27 mouse cellular contexts compared by ENCODE assay signal in the genomic region with DNA sequence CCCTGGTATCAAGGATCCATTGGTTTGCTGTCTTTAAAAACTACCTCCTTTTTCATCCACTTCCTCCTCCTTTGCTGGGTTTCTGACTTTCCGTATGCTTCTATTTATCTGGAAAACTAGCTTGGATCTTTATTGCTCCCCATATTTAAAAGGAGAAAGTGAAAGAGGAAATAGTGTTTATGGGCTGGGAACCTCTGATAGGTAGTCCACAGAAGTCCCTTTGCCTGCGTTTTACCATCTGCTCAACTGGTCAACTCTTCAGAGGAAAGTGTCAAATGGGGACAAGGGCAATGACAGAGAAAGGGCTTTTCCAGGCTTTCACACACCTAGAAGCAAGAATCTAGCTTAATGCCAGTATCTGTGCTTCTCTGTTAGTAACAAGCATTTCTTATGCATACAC. TPM values are rescaled to one million over a fixed set of nuclear protein-coding genes. Genes with fewer than 3 reads are reported as not detected.
DNase-seq lines count a peak whose midpoint lies in the region; ATAC-seq lines count a peak whose summit lies in the region.
"Had no signal": no experiment of that assay in that cellular context is flagged by ENCODE, and none has a peak within 500 bp of the region (broad histone marks: within the 10 kb centered on the region; RNA-seq: fewer than 3 reads in every experiment).

No protein-coding gene starts in this region.

- intact Hi-C loops in gastrocnemius, postnatal 36 days (cut with DNase I), result no loop called here

- 0 out of 2 replicates have a peak, but pooled peaks have one; percentile 29 for ATAC-seq in common myeloid progenitor, adult 5-6 weeks (replicated peaks; ENCODE audit: low read depth, poor library complexity, severe bottlenecking)
- ATAC-seq in intestine, embryonic 16.5 days, result peak; percentile 83
- ATAC-seq in kidney, embryonic 15.5 days (replicated peaks; ENCODE audit: low FRiP score), result no peak
- ATAC-seq: activated CD4-positive, CD25-positive, alpha-beta regulatory T cell, adult 4 months; forebrain, embryonic 14.5 days; forebrain, embryonic 16.5 days; Patski had no signal

- peak; percentile 9 for DNase-seq in MEL-GATA-1-ER (ENCODE audit: extremely low read depth, low read depth)
- DNase-seq in large intestine, adult 2 months (ENCODE audit: low read depth, low spot score), result peak; percentile 62
- no peak for DNase-seq in frontal cortex, postnatal 14 days (ENCODE audit: low spot score in 2 of 2)
- no peak for DNase-seq in gastrocnemius, postnatal 36 days
- DNase-seq in limb, embryonic 10.5 days (ENCODE audit: low spot score), result no peak
- DNase-seq: adrenal gland, adult 8-10 months; adrenal gland, postnatal 14 days; adrenal gland, postnatal 36 days; cerebellum, adult 11-12 months; cerebellum, adult 2 months; cerebellum, adult 9-10 months; cerebellum, postnatal 10 days; cerebellum, postnatal 25 days; embryo, embryonic 11 days had no signal

- WGBS in intestine, embryonic 16.5 days, result 39% methylated on average over 2 of the region's 2 CpGs
- WGBS in large intestine, adult 2 months, result 24% methylated on average over 2 of the region's 2 CpGs
- 65% methylated on average over 2 of the region's 2 CpGs for WGBS in kidney, embryonic 15.5 days
- 60% methylated on average over 2 of the region's 2 CpGs for WGBS in limb, embryonic 10.5 days

- H3K9me3 ChIP-seq in intestine, embryonic 16.5 days (ENCODE audit: control insufficient read depth, low read length), result no peaks in the 10 kb centered on the region
- H3K9me3 ChIP-seq in kidney, embryonic 15.5 days (replicated peaks), result no peaks in the 10 kb centered on the region
- no peaks in the 10 kb centered on the region for H3K9me3 ChIP-seq in limb, embryonic 10.5 days (replicated peaks)
- H3K9me3 ChIP-seq: embryonic facial prominence, embryonic 13.5 days; embryonic facial prominence, embryonic 15.5 days; forebrain, embryonic 10.5 days; forebrain, embryonic 12.5 days had no signal

- H3K36me3 ChIP-seq in intestine, embryonic 16.5 days (ENCODE audit: control insufficient read depth, insufficient read depth, low read length), result no peaks in the 10 kb centered on the region
- no peaks in the 10 kb centered on the region for H3K36me3 ChIP-seq in kidney, embryonic 15.5 days
- H3K36me3 ChIP-seq in limb, embryonic 10.5 days, result no peaks in the 10 kb centered on the region
- H3K36me3 ChIP-seq: embryonic facial prominence, embryonic 13.5 days; embryonic facial prominence, embryonic 15.5 days; forebrain, embryonic 10.5 days; forebrain, embryonic 12.5 days had no signal

- no peak overlapping the region for H3K27ac ChIP-seq in intestine, embryonic 16.5 days (ENCODE audit: low read length)
- no peak overlapping the region for H3K27ac ChIP-seq in kidney, embryonic 15.5 days
- no peak overlapping the region for H3K27ac ChIP-seq in limb, embryonic 10.5 days
- H3K27ac ChIP-seq: embryonic facial prominence, embryonic 13.5 days; embryonic facial prominence, embryonic 15.5 days; forebrain, embryonic 10.5 days; forebrain, embryonic 12.5 days had no signal

- H3K27me3 ChIP-seq in intestine, embryonic 16.5 days (replicated peaks; ENCODE audit: control insufficient read depth, insufficient read depth, low read length), result no peaks in the 10 kb centered on the region
- H3K27me3 ChIP-seq in kidney, embryonic 15.5 days, result no peaks in the 10 kb centered on the region
- H3K27me3 ChIP-seq in limb, embryonic 10.5 days (ENCODE audit: low read depth, poor library complexity, severe bottlenecking), result 0 out of 2 replicates have a peak, but pooled peaks cover 4% of the 10 kb centered on the region
- H3K27me3 ChIP-seq: embryonic facial prominence, embryonic 13.5 days; embryonic facial prominence, embryonic 15.5 days; forebrain, embryonic 12.5 days; Patski had no signal

- no peak overlapping the region for H3K9ac ChIP-seq in intestine, embryonic 16.5 days (ENCODE audit: low read depth, low read length)
- no peak overlapping the region for H3K9ac ChIP-seq in kidney, embryonic 15.5 days
- H3K9ac ChIP-seq: embryonic facial prominence, embryonic 13.5 days; embryonic facial prominence, embryonic 15.5 days; forebrain, embryonic 12.5 days had no signal

- H3K4me1 ChIP-seq in intestine, embryonic 16.5 days (ENCODE audit: control insufficient read depth, insufficient read depth, low read length), result no peaks in the 10 kb centered on the region
- H3K4me1 ChIP-seq in kidney, embryonic 15.5 days, result no peaks in the 10 kb centered on the region
- no peaks in the 10 kb centered on the region for H3K4me1 ChIP-seq in limb, embryonic 10.5 days
- H3K4me1 ChIP-seq: embryonic facial prominence, embryonic 13.5 days; embryonic facial prominence, embryonic 15.5 days; forebrain, embryonic 10.5 days; forebrain, embryonic 12.5 days had no signal

- no peak overlapping the region for H3K4me3 ChIP-seq in intestine, embryonic 16.5 days (ENCODE audit: low read length)
- no peak overlapping the region for H3K4me3 ChIP-seq in kidney, embryonic 15.5 days (replicated peaks)
- no peak overlapping the region for H3K4me3 ChIP-seq in limb, embryonic 10.5 days
- H3K4me3 ChIP-seq: embryonic facial prominence, embryonic 13.5 days; embryonic facial prominence, embryonic 15.5 days; erythroblast, embryonic 14.5 days; forebrain, embryonic 10.5 days; forebrain, embryonic 12.5 days had no signal

- no peak overlapping the region for H3K4me2 ChIP-seq in intestine, embryonic 16.5 days (ENCODE audit: low read depth, low read length)
- no peak overlapping the region for H3K4me2 ChIP-seq in kidney, embryonic 15.5 days
- H3K4me2 ChIP-seq: embryonic facial prominence, embryonic 13.5 days; embryonic facial prominence, embryonic 15.5 days; forebrain, embryonic 12.5 days had no signal

RNA-seq across cellular contexts. Expression of gene Kitl, which starts 34.5 kb away (rescaled TPM):
- total RNA-seq in common myeloid progenitor, adult 5-6 weeks (2017), result 0.09 and 1.5 TPM in 2 replicates
- 21.3 and 22.5 TPM in 2 replicates for polyA plus RNA-seq in intestine, embryonic 16.5 days (2015; fragmentation: Nextera tagmentation; extraction: Ambion mirVana)
- polyA plus RNA-seq in large intestine, adult 2 months (2012; rRNA removed), result 16.9 and 48.8 TPM in 2 replicates
- polyA plus RNA-seq in kidney, embryonic 15.5 days (2015; fragmentation: Nextera tagmentation; extraction: Ambion mirVana), result 24.3 and 26.3 TPM in 2 replicates
- total RNA-seq in gastrocnemius, postnatal 36 days (2021), result 10 to 100 TPM; 21.1 to 23.7 TPM
- polyA plus RNA-seq in limb, embryonic 10.5 days (2016; fragmentation: Nextera tagmentation; extraction: Ambion mirVana), result 7.0 and 9.0 TPM in 2 replicates
- total RNA-seq: MEL had no signal
- polyA plus RNA-seq: erythroblast, embryonic 14.5 days had no signal

Comparison
In these comparisons a context has a peak if more than half of its experiments do, and no peak if none do; other contexts are left out.
1. DNase-seq: peak in MEL-GATA-1-ER (single experiment) and large intestine, adult 2 months (single experiment); none in frontal cortex, postnatal 14 days (0 of 2), gastrocnemius, postnatal 36 days (0 of 2) and limb, embryonic 10.5 days (single experiment).